Mouse (Mus musculus) intestine, postnatal 0 days (tissue): ENCODE measurements around the gene Cenpv. TPM values are rescaled to one million over a fixed set of nuclear protein-coding genes. Genes with fewer than 3 reads are reported as not detected.

Experiments
- ATAC-seq: fragments of 200-750 bp; cut with Nextera tagmentation; 2 replicates; pipeline ENCODE4 v1.8.0; 2017; ENCODE audit warnings: mild to moderate bottlenecking, moderate TSS enrichment, moderate library complexity
- H3K27ac ChIP-seq: fragments of 300-500 bp; sonication (generic); 2 replicates; pipeline ENCODE4 v1.5.1; 2014; ENCODE audit warnings: mild to moderate bottlenecking, low read depth, low read length, moderate library complexity
- H3K27me3 ChIP-seq: fragments of 300-500 bp; sonication (generic); replicated peaks from 2 replicates; pipeline ENCODE4 v1.6.1; 2014; ENCODE audit warnings: low read length, mixed read lengths; ENCODE audit not compliant: control insufficient read depth, insufficient read depth
- H3K36me3 ChIP-seq: fragments of 300-500 bp; sonication (generic); 2 replicates; pipeline ENCODE4 v1.6.1; 2014; ENCODE audit warnings: mild to moderate bottlenecking, moderate library complexity; ENCODE audit not compliant: control insufficient read depth, insufficient read depth
- H3K4me1 ChIP-seq: fragments of 300-500 bp; sonication (generic); replicated peaks from 2 replicates; pipeline ENCODE4 v1.6.1; 2014; ENCODE audit warnings: antibody characterized with exemption, low read length, mixed read lengths; ENCODE audit not compliant: control insufficient read depth, insufficient read depth
- H3K4me2 ChIP-seq: fragments of 300-500 bp; sonication (generic); replicated peaks from 2 replicates; pipeline ENCODE4 v1.6.1; 2014; ENCODE audit warnings: low read depth, mild to moderate bottlenecking, moderate library complexity
- H3K4me3 ChIP-seq: fragments of 300-500 bp; sonication (generic); 2 replicates; pipeline ENCODE4 v1.5.1; 2014; ENCODE audit warnings: low read depth, low read length
- H3K9ac ChIP-seq: fragments of 300-500 bp; sonication (generic); 2 replicates; pipeline ENCODE4 v1.6.1; 2014; ENCODE audit warnings: mild to moderate bottlenecking, low read depth, low read length
- H3K9me3 ChIP-seq: fragments of 300-500 bp; sonication (generic); 2 replicates; pipeline ENCODE4 v1.6.1; 2016; ENCODE audit warnings: mixed run types; ENCODE audit not compliant: control insufficient read depth
- CTCF ChIP-seq: sonication (generic); IDR thresholded peaks from 2 replicates; pipeline ENCODE4 v1.5.1; 2016; ENCODE audit warnings: low read depth, mild to moderate bottlenecking, control low read depth, antibody characterized with exemption, moderate library complexity
- WGBS: fragments of 180-500 bp; shearing (Covaris S2); extraction: QIAGEN DNeasy Blood & Tissue Kit; methylation state at CpG from one replicate; pipeline ENCODE4 v1.1.7; 2014; 5-methylcytosine and 5-hydroxymethylcytosine counted together
- polyA plus RNA-seq: library from polyadenylated mRNA; unstranded; fragments of >200 nt; fragmentation: Nextera tagmentation; extraction: Ambion mirVana; gene quantifications from 2 replicates; pipeline ENCODE4 v1.2.1, GENCODE M21; 2015

The Cenpv gene
- polyA plus RNA-seq, 1 experiment from 2014 or later, result 54.9 TPM

GRCm38 (mm10) chr11:62494754-62495275 lies 44.2 kb downstream of the Cenpv start:
- under 1% methylated on average over 6 of the region's 6 CpGs for WGBS

GRCm38 (mm10) chr11:62493701-62494100 lies 45.4 kb downstream of the Cenpv start:
- Histone ChIP-seq H3K4me3 (no peak overlapping the region), H3K27me3 (no peaks in the 10 kb centered on the region), H3K27ac (0 out of 2 replicates have a peak overlapping the region, but pooled peaks have one; percentile 86), H3K36me3 (no peaks in the 10 kb centered on the region), H3K9ac (no peak overlapping the region), H3K4me2 (no peak overlapping the region), H3K4me1 (peaks cover 14% of the 10 kb centered on the region), H3K9me3 (no peaks in the 10 kb centered on the region)
- WGBS, result 86% methylated on average over 6 of the region's 6 CpGs
- no peak for ATAC-seq
- no peak for TF ChIP-seq CTCF

More at GRCm38 (mm10) chr11:62494754-62495275, 44.2 kb downstream of the Cenpv start:
- Histone ChIP-seq H3K27ac (peak overlapping the region; percentile 86), H3K9ac (0 out of 2 replicates have a peak overlapping the region, but pooled peaks have one; percentile 22), H3K4me3 (no peak overlapping the region), H3K4me2 (peak overlapping the region; percentile 46), H3K27me3 (no peaks in the 10 kb centered on the region), H3K4me1 (peaks cover 14% of the 10 kb centered on the region), H3K9me3 (no peaks in the 10 kb centered on the region), H3K36me3 (no peaks in the 10 kb centered on the region)
- no peak for TF ChIP-seq CTCF
- ATAC-seq, result peak; percentile 91

GRCm38 (mm10) chr11:62487540-62488350 lies 51.3 kb downstream of the Cenpv start:
- TF ChIP-seq CTCF, result no peak
- no peak overlapping the region for H3K9ac ChIP-seq
- ATAC-seq, result peak; percentile 64

GRCm38 (mm10) chr11:62486949-62487348 lies 52.1 kb downstream of the Cenpv start:
- H3K4me3 ChIP-seq, result no peak overlapping the region
- H3K36me3 ChIP-seq, result no peaks in the 10 kb centered on the region
- H3K4me1 ChIP-seq, result no peaks in the 10 kb centered on the region
- H3K27ac ChIP-seq, result no peak overlapping the region
- WGBS, result 27% methylated on average over 1 of the region's 1 CpGs
- no peaks in the 10 kb centered on the region for H3K27me3 ChIP-seq
- H3K4me2 ChIP-seq, result no peak overlapping the region
- H3K9ac ChIP-seq, result no peak overlapping the region
- peak; percentile 69 for ATAC-seq
- no peaks in the 10 kb centered on the region for H3K9me3 ChIP-seq
- no peak for TF ChIP-seq CTCF

More at GRCm38 (mm10) chr11:62487540-62488350, 51.3 kb downstream of the Cenpv start:
- H3K27ac ChIP-seq, result peak overlapping the region; percentile 16
- H3K4me1 ChIP-seq, result no peaks in the 10 kb centered on the region
- no peaks in the 10 kb centered on the region for H3K36me3 ChIP-seq
- 70% methylated on average over 10 of the region's 10 CpGs for WGBS
- H3K4me3 ChIP-seq, result no peak overlapping the region
- H3K27me3 ChIP-seq, result no peaks in the 10 kb centered on the region
- no peaks in the 10 kb centered on the region for H3K9me3 ChIP-seq
- H3K4me2 ChIP-seq, result no peak overlapping the region

GRCm38 (mm10) chr11:62479581-62479980 lies 59.5 kb downstream of the Cenpv start:
- 58% methylated on average over 5 of the region's 5 CpGs for WGBS
- TF ChIP-seq CTCF, result no peak
- no peak for ATAC-seq

GRCm38 (mm10) chr11:62478931-62479330 lies 60.1 kb downstream of the Cenpv start:
- no peak overlapping the region for H3K4me3 ChIP-seq
- H3K9me3 ChIP-seq, result no peaks in the 10 kb centered on the region
- H3K9ac ChIP-seq, result no peak overlapping the region
- WGBS, result 70% methylated on average over 6 of the region's 6 CpGs
- H3K27me3 ChIP-seq, result no peaks in the 10 kb centered on the region
- no peak for ATAC-seq
- H3K4me1 ChIP-seq, result no peaks in the 10 kb centered on the region
- H3K4me2 ChIP-seq, result no peak overlapping the region
- TF ChIP-seq CTCF, result no peak
- H3K27ac ChIP-seq, result peak overlapping the region; percentile 66
- H3K36me3 ChIP-seq, result no peaks in the 10 kb centered on the region

More at GRCm38 (mm10) chr11:62479581-62479980, 59.5 kb downstream of the Cenpv start:
- H3K4me1 ChIP-seq, result no peaks in the 10 kb centered on the region
- no peak overlapping the region for H3K4me2 ChIP-seq
- no peak overlapping the region for H3K4me3 ChIP-seq
- H3K27ac ChIP-seq, result peak overlapping the region; percentile 66; the same call in 1 of the 2 replicates
- no peaks in the 10 kb centered on the region for H3K36me3 ChIP-seq
- H3K27me3 ChIP-seq, result no peaks in the 10 kb centered on the region
- no peak overlapping the region for H3K9ac ChIP-seq
- H3K9me3 ChIP-seq, result no peaks in the 10 kb centered on the region
